Mouse (Mus musculus) large intestine, adult 2 months (tissue): Measurements from ENCODE around the gene Scube2. TPM values are rescaled to one million over a fixed set of nuclear protein-coding genes. Genes with fewer than 3 reads are reported as not detected.

Source experiments
- DNase-seq: peaks from one replicate; pipeline ENCODE4 v3.0.0-alpha.2; 2012; ENCODE audit warnings: low read depth, low spot score
- whole genome bisulfite sequencing: fragments of 180-500 bp; shearing (Covaris S2); methylation state at CpG from one replicate; pipeline ENCODE4 v1.1.7; 2018; 5-methylcytosine and 5-hydroxymethylcytosine counted together
- polyA plus RNA-seq: library from polyadenylated mRNA; depleted of rRNA; stranded (reverse); fragments of >200 nt; gene quantifications from 2 replicates; pipeline ENCODE4 v1.2.3, GENCODE M21; 2012; rRNA removed

Scube2 gene
- polyA plus RNA-seq, 1 experiment = 0.66 TPM

GRCm38 (mm10) chr7:109752008-109752925 lies 113.2 kb downstream of the Scube2 start, which contains the start of gene Tmem9b:
Gene Tmem9b, minus strand, starts transcription at chr7:109752875.
- WGBS = under 1% methylated on average over 74 of the region's 74 CpGs
- DNase-seq = peak; percentile 48

- DNase-seq = peak; percentile 35
- 2% methylated on average over 13 of the region's 13 CpGs for WGBS
Observed at GRCm38 (mm10) chr7:109751427-109752007, 114.0 kb downstream of the Scube2 start.

Other genes with a start within 250 kb of the Scube2 start
- gene St5, start 162.1 kb downstream of the Scube2 start, polyA plus RNA-seq = 32.0 and 55.1 TPM in 2 replicates
- gene Akip1, start 162.0 kb downstream of the Scube2 start, polyA plus RNA-seq = 8.8 and 12.3 TPM in 2 replicates
- gene BC051019, start 141.8 kb downstream of the Scube2 start, polyA plus RNA-seq = 0.26 and 0.31 TPM in 2 replicates
- gene Ascl3, start 134.0 kb downstream of the Scube2 start, polyA plus RNA-seq = 0.30 and 0.62 TPM in 2 replicates
- 63.6 and 70.0 TPM in 2 replicates for gene Tmem9b, start 112.8 kb downstream of the Scube2 start, polyA plus RNA-seq
- gene Nrip3, start 83.7 kb downstream of the Scube2 start, polyA plus RNA-seq = 0.22 and 0.27 TPM in 2 replicates
- 19.6 and 20.6 TPM in 2 replicates for gene Dennd5a, start 94.8 kb upstream of the Scube2 start, polyA plus RNA-seq
- gene Tmem41b, start 121.2 kb upstream of the Scube2 start, polyA plus RNA-seq = 36.2 and 57.3 TPM in 2 replicates
- 9.8 and 18.5 TPM in 2 replicates for gene Ipo7, start 152.6 kb upstream of the Scube2 start, polyA plus RNA-seq
- gene Zfp143, start 195.5 kb upstream of the Scube2 start, polyA plus RNA-seq = 12.8 and 17.2 TPM in 2 replicates